In the genomic region with DNA sequence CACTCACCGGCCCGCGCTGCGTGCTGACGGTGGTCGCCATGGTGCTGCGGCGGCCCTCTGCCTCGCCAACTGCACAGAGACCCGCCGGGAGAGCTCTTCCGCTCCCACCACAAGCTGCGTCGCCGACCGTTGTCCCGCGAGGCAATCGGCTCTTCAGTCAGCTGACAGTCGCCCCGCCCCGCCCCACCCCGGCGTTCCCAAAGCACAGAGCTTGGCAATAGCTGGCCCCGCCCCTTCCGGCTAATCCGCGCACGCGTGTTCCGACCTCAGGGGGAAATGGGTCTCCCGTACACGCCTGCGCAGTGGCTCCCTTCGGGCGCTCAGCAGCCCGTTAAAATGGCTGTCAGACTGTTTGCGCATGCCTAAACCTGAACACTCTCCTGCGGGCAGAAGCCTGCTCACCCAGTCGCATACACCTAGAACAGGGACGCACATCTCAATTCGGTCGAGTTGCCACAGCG, we compare ENCODE assay signal across 8 mouse cellular contexts. TPM values are rescaled to one million over a fixed set of nuclear protein-coding genes. Genes with fewer than 3 reads are reported as not detected.
DNase-seq lines count a peak whose midpoint lies in the region; ATAC-seq and TF ChIP-seq lines count a peak whose summit lies in the region.

No protein-coding gene starts in this region.

- no peak for TF ChIP-seq CTCF in E14TG2a.4 (conservative IDR thresholded peaks at IDR 0.05; ENCODE audit: low read length)
- no peak for TF ChIP-seq CTCF in heart, postnatal 0 days (IDR thresholded peaks at IDR 0.05; ENCODE audit: low read depth)
- no peak for TF ChIP-seq CTCF in testis, adult 2 months (IDR thresholded peaks at IDR 0.05; ENCODE audit: control insufficient read depth, insufficient read depth, insufficient replicate concordance, low read depth, low read length)

- peak overlapping the region; percentile 96 for H3K4me3 ChIP-seq in E14TG2a.4 (replicated peaks; ENCODE audit: low read length)
- H3K4me3 ChIP-seq in forebrain, embryonic 12.5 days (replicated peaks), result peak overlapping the region; percentile 91
- H3K4me3 ChIP-seq in heart, postnatal 0 days (ENCODE audit: low read depth, low read length), result peak overlapping the region; percentile 78
- peak overlapping the region; percentile 85 for H3K4me3 ChIP-seq in liver, embryonic 16.5 days (ENCODE audit: low read depth, low read length)
- peak overlapping the region; percentile 92 for H3K4me3 ChIP-seq in neural tube, embryonic 13.5 days
- peak overlapping the region; percentile 97 for H3K4me3 ChIP-seq in testis, adult 2 months (ENCODE audit: control insufficient read depth, low read depth, low read length)

- TF ChIP-seq EP300 in heart, postnatal 0 days (IDR thresholded peaks at IDR 0.05; ENCODE audit: low read depth), result no peak

- peaks cover 22% of the 10 kb centered on the region for H3K36me3 ChIP-seq in E14TG2a.4 (ENCODE audit: insufficient read depth, low read length)
- no peaks in the 10 kb centered on the region for H3K36me3 ChIP-seq in forebrain, embryonic 12.5 days (replicated peaks)
- no peaks in the 10 kb centered on the region for H3K36me3 ChIP-seq in heart, postnatal 0 days (replicated peaks; ENCODE audit: control insufficient read depth, insufficient read depth, low read length)
- H3K36me3 ChIP-seq in liver, embryonic 16.5 days (ENCODE audit: control insufficient read depth, insufficient read depth), result no peaks in the 10 kb centered on the region
- H3K36me3 ChIP-seq in neural tube, embryonic 13.5 days, result no peaks in the 10 kb centered on the region
- peaks cover 1% of the 10 kb centered on the region for H3K36me3 ChIP-seq in testis, adult 2 months (ENCODE audit: control insufficient read depth, insufficient read depth, low read length)

- H3K4me1 ChIP-seq in E14TG2a.4 (replicated peaks; ENCODE audit: low read depth, low read length), result peaks cover 30% of the 10 kb centered on the region
- peaks cover 28% of the 10 kb centered on the region for H3K4me1 ChIP-seq in forebrain, embryonic 12.5 days
- peaks cover 27% of the 10 kb centered on the region for H3K4me1 ChIP-seq in heart, postnatal 0 days (ENCODE audit: control insufficient read depth, insufficient read depth)
- H3K4me1 ChIP-seq in liver, embryonic 16.5 days (ENCODE audit: control insufficient read depth, low read depth, low read length), result peaks cover 20% of the 10 kb centered on the region
- peaks cover 35% of the 10 kb centered on the region for H3K4me1 ChIP-seq in neural tube, embryonic 13.5 days (replicated peaks)
- peaks cover 2% of the 10 kb centered on the region for H3K4me1 ChIP-seq in testis, adult 2 months (ENCODE audit: control insufficient read depth, insufficient read depth, low read length)

- WGBS in forebrain, embryonic 12.5 days, result under 1% methylated on average over 43 of the region's 44 CpGs
- WGBS in heart, postnatal 0 days, result under 1% methylated on average over 44 of the region's 44 CpGs
- under 1% methylated on average over 44 of the region's 44 CpGs for WGBS in liver, embryonic 16.5 days (ENCODE audit: insufficient replicate concordance)
- WGBS in neural tube, embryonic 13.5 days, result under 1% methylated on average over 44 of the region's 44 CpGs

- peak overlapping the region; percentile 93 for H3K9ac ChIP-seq in forebrain, embryonic 12.5 days
- peak overlapping the region; percentile 75 for H3K9ac ChIP-seq in heart, postnatal 0 days (replicated peaks; ENCODE audit: low read depth, low read length)
- H3K9ac ChIP-seq in liver, embryonic 16.5 days (ENCODE audit: low read depth, low read length), result peak overlapping the region; percentile 91
- peak overlapping the region; percentile 97 for H3K9ac ChIP-seq in neural tube, embryonic 13.5 days

- H3K27me3 ChIP-seq in E14TG2a.4 (ENCODE audit: insufficient read depth, low read length), result no peaks in the 10 kb centered on the region
- H3K27me3 ChIP-seq in forebrain, embryonic 12.5 days, result peaks cover 26% of the 10 kb centered on the region
- peaks cover 6% of the 10 kb centered on the region; the same call in 1 of the 2 replicates for H3K27me3 ChIP-seq in heart, postnatal 0 days (ENCODE audit: control insufficient read depth, insufficient read depth, low read length)
- H3K27me3 ChIP-seq in liver, embryonic 16.5 days (ENCODE audit: control insufficient read depth, insufficient read depth, low read depth, low read length), result peaks cover 6% of the 10 kb centered on the region
- H3K27me3 ChIP-seq in neural tube, embryonic 13.5 days, result peaks cover 21% of the 10 kb centered on the region
- H3K27me3 ChIP-seq in testis, adult 2 months (ENCODE audit: control insufficient read depth, insufficient read depth, low read length), result no peaks in the 10 kb centered on the region

- peak; percentile 96 for ATAC-seq in forebrain, embryonic 12.5 days (ENCODE audit: low FRiP score)
- ATAC-seq in heart, postnatal 0 days (ENCODE audit: insufficient read depth, low read depth), result peak; percentile 99
- ATAC-seq in liver, embryonic 16.5 days (ENCODE audit: low read depth), result peak; percentile 98
- ATAC-seq in neural tube, embryonic 13.5 days (ENCODE audit: low read depth), result peak; percentile 97

- DNase-seq in c-Kit-positive CD71-positive TER-119-positive erythroid progenitor cells, embryonic 14.5 days (ENCODE audit: low spot score), result peak; percentile 100
- peak; percentile 98 for DNase-seq in heart, postnatal 0 days (ENCODE audit: low spot score)
- peak; percentile 100 for DNase-seq in kidney, postnatal 4 days

- H3K27ac ChIP-seq in forebrain, embryonic 12.5 days, result peak overlapping the region; percentile 83
- peak overlapping the region; percentile 40 for H3K27ac ChIP-seq in heart, postnatal 0 days (ENCODE audit: low read depth)
- peak overlapping the region; percentile 79 for H3K27ac ChIP-seq in liver, embryonic 16.5 days (ENCODE audit: low read length)
- H3K27ac ChIP-seq in neural tube, embryonic 13.5 days (replicated peaks), result peak overlapping the region; percentile 87
- peak overlapping the region; percentile 93 for H3K27ac ChIP-seq in testis, adult 2 months (ENCODE audit: control insufficient read depth, insufficient read depth, low read depth, low read length)

- H3K4me2 ChIP-seq in forebrain, embryonic 12.5 days, result peak overlapping the region; percentile 91
- peak overlapping the region; percentile 89 for H3K4me2 ChIP-seq in heart, postnatal 0 days (ENCODE audit: low read depth, low read length)
- peak overlapping the region; percentile 89 for H3K4me2 ChIP-seq in liver, embryonic 16.5 days (ENCODE audit: low read depth, low read length)
- H3K4me2 ChIP-seq in neural tube, embryonic 13.5 days, result peak overlapping the region; percentile 86

- H3K9me3 ChIP-seq in E14TG2a.4 (ENCODE audit: low read length), result no peaks in the 10 kb centered on the region
- no peaks in the 10 kb centered on the region for H3K9me3 ChIP-seq in forebrain, embryonic 12.5 days
- no peaks in the 10 kb centered on the region for H3K9me3 ChIP-seq in heart, postnatal 0 days (replicated peaks; ENCODE audit: control insufficient read depth, low read length)
- H3K9me3 ChIP-seq in liver, embryonic 16.5 days (replicated peaks; ENCODE audit: control insufficient read depth, low read length), result no peaks in the 10 kb centered on the region
- no peaks in the 10 kb centered on the region for H3K9me3 ChIP-seq in neural tube, embryonic 13.5 days

- peak; percentile 95 for TF ChIP-seq POLR2A in testis, adult 2 months (IDR thresholded peaks at IDR 0.05; ENCODE audit: control insufficient read depth, low read depth, low read length)

RNA-seq across cellular contexts. Expression of a gene that starts 16.0 kb away (rescaled TPM):
- polyA plus RNA-seq in forebrain, embryonic 12.5 days (2016; fragmentation: Nextera tagmentation; extraction: Ambion mirVana), result 69.2 and 76.2 TPM in 2 replicates
- total RNA-seq in heart, postnatal 0 days (2014; rRNA removed; ENCODE audit: low replicate concordance), result 60.0 and 70.3 TPM in 2 replicates
- polyA plus RNA-seq in heart, postnatal 0 days (2015; fragmentation: Nextera tagmentation; extraction: Ambion mirVana), result 28.1 and 30.8 TPM in 2 replicates
- 24.4 and 24.5 TPM in 2 replicates for polyA plus RNA-seq in liver, embryonic 16.5 days (2015; fragmentation: Nextera tagmentation; extraction: Ambion mirVana)
- polyA plus RNA-seq in neural tube, embryonic 13.5 days (2015; fragmentation: Nextera tagmentation; extraction: Ambion mirVana), result 66.8 and 68.9 TPM in 2 replicates
- 232 TPM in 2 replicates for polyA plus RNA-seq in testis, adult 2 months (2012; rRNA removed)

RNA-seq across cellular contexts. Expression of a gene that starts 47.3 kb away (rescaled TPM):
- 19.8 and 20.2 TPM in 2 replicates for polyA plus RNA-seq in forebrain, embryonic 12.5 days (2016; fragmentation: Nextera tagmentation; extraction: Ambion mirVana)
- total RNA-seq in heart, postnatal 0 days (2014; rRNA removed; ENCODE audit: low replicate concordance), result not detected in 2 replicates
- polyA plus RNA-seq in heart, postnatal 0 days (2015; fragmentation: Nextera tagmentation; extraction: Ambion mirVana), result 0.30 and 0.37 TPM in 2 replicates
- 0.09 and 0.21 TPM in 2 replicates for polyA plus RNA-seq in liver, embryonic 16.5 days (2015; fragmentation: Nextera tagmentation; extraction: Ambion mirVana)
- polyA plus RNA-seq in neural tube, embryonic 13.5 days (2015; fragmentation: Nextera tagmentation; extraction: Ambion mirVana), result 20.1 and 20.6 TPM in 2 replicates
- 99.9 and 110 TPM in 2 replicates for polyA plus RNA-seq in testis, adult 2 months (2012; rRNA removed)

Comparison
In these comparisons a context has a peak if more than half of its experiments do, and no peak if none do; other contexts are left out.
1. Peak in every context shown above with its lines: DNase-seq, ATAC-seq, H3K4me3 ChIP-seq and H3K27ac ChIP-seq.
2. H3K27ac ChIP-seq: peak in every context shown above with its lines; median percentile 93 in testis, adult 2 months; 87 in neural tube, embryonic 13.5 days; 83 in forebrain, embryonic 12.5 days; 79 in liver, embryonic 16.5 days; 40 in heart, postnatal 0 days.
3. RNA of a gene that starts 47.3 kb away (polyA plus RNA-seq): 99.9 to 110 TPM in testis, adult 2 months, 20.1 to 20.6 TPM in neural tube, embryonic 13.5 days and 19.8 to 20.2 TPM in forebrain, embryonic 12.5 days; 0.30 to 0.37 TPM in heart, postnatal 0 days and 0.09 to 0.21 TPM in liver, embryonic 16.5 days; every median in the first group is over 10 times any median in the second.